Mouse (Mus musculus) myocyte (in vitro differentiated cells): Measurements from ENCODE around the gene Ccn1.
A peak's percentile ranks its signal among the peaks of the same experiment; 100 is the strongest.

Source experiments
- CEBPB ChIP-seq: IDR thresholded peaks from 2 replicates; pipeline ENCODE4 v1.6.1; 2011; ENCODE audit warnings: mild to moderate bottlenecking, moderate library complexity; ENCODE audit not compliant: poor library complexity, insufficient read depth, severe bottlenecking
- MAX ChIP-seq: IDR thresholded peaks from one replicate; pipeline ENCODE4 v1.6.1; 2011; ENCODE audit warnings: low read depth, mild to moderate bottlenecking, control low read depth
- MYOD1 ChIP-seq, 3 experiments: IDR thresholded peaks; one replicate each; pipeline ENCODE4 v1.6.1; 2011; ENCODE audit warnings: control low read depth in 2 of 3, low read depth in 2 of 3, mild to moderate bottlenecking in 2 of 3, moderate library complexity in 1 of 3; ENCODE audit not compliant: insufficient read length in 2 of 3, control insufficient read depth in 1 of 3
- MYOG ChIP-seq, 3 experiments: IDR thresholded peaks; one replicate each; pipeline ENCODE4 v1.6.1; 2011; ENCODE audit warnings: control low read depth in 2 of 3, low read depth in 2 of 3, mild to moderate bottlenecking in 2 of 3; ENCODE audit not compliant: insufficient read length in 2 of 3, control insufficient read depth in 1 of 3, insufficient read depth in 1 of 3
- POLR2A ChIP-seq: IDR thresholded peaks from one replicate; pipeline ENCODE4 v1.6.1; 2011; ENCODE audit warnings: low read depth, mild to moderate bottlenecking, control low read depth, moderate library complexity; ENCODE audit not compliant: insufficient read length
- POLR2AphosphoS2 ChIP-seq: IDR thresholded peaks from one replicate; pipeline ENCODE4 v1.6.1; 2011; ENCODE audit warnings: low read depth, control low read depth; ENCODE audit not compliant: insufficient read length
- TCF12 ChIP-seq: IDR thresholded peaks from one replicate; pipeline ENCODE4 v1.6.1; 2011; ENCODE audit warnings: mild to moderate bottlenecking, control low read depth; ENCODE audit not compliant: poor library complexity, insufficient read depth, severe bottlenecking
- TCF3 ChIP-seq: IDR thresholded peaks from one replicate; pipeline ENCODE4 v1.6.1; 2011; ENCODE audit warnings: low read depth, control low read depth; ENCODE audit not compliant: insufficient read length

GRCm38 (mm10) chr3:145656993-145657713 lies 7.4 kb upstream of the Ccn1 start:
- no peak for TF ChIP-seq POLR2A
- TF ChIP-seq MYOG (IDR thresholded peaks at IDR 0.05; ENCODE audit: control insufficient read depth in 1 of 3, insufficient read depth in 1 of 3, insufficient read length in 2 of 3, low read depth in 2 of 3) = peak; percentile 11 to 75 (median 45)
- peak in 2 of 3 experiments; percentile 68 to 84 for TF ChIP-seq MYOD1 (IDR thresholded peaks at IDR 0.05; ENCODE audit: control insufficient read depth in 1 of 3, insufficient read length in 2 of 3, low read depth in 2 of 3)
- no peak for TF ChIP-seq POLR2AphosphoS2
- no peak for TF ChIP-seq TCF3
- TF ChIP-seq MAX = no peak
- TF ChIP-seq TCF12 = no peak
- no peak for TF ChIP-seq CEBPB
